Mouse (Mus musculus): ENCODE measurements around the gene Ankrd39. TPM values are rescaled to one million over a fixed set of nuclear protein-coding genes. Genes with fewer than 3 reads are reported as not detected.

Ankrd39 gene
- polyA plus RNA-seq (2015; fragmentation: Nextera tagmentation; extraction: Ambion mirVana) = 27.7 and 28.0 TPM in 2 replicates

DNA sequence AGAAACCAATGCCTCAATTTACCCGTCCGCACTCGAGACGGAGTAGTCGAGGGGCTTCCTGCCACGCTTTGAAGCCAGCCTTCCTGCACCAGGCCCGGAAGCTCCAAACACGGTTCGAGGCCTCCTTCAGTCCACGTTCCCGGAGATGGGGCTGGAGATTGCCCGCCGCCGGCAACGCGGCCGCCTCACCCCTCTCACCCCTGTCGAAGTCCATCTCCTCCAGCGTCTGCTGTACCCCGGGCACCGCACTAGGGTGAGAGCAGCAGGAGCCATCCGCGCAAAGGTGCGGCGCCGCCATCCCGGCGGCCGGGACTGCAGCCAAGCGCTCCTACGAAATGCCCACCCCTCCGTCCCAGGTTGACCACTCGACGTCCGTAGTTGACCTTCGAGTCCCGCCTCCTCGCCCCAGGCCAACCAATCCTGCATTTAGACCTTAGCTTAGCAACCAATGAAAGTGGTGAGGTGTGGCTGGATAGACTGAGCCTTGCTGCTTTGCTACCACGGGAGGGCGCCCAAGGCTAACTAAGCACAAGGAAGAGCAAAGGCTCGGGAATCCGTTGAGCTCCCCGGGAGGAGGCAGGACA, at the start of gene Ankrd39:
TSS of gene Ankrd39 (minus strand) at position 558 of the 584 bp plus-strand sequence.
- peak within 1 kb of the TSS; percentile 68 for H3K4me3 ChIP-seq
- H3K4me1 ChIP-seq = peaks cover 53% of the 10 kb centered on the region
- peak; percentile 96 for ATAC-seq (ENCODE audit: low FRiP score, low read depth)
- H3K4me2 ChIP-seq (replicated peaks) = peak within 1 kb of the TSS; percentile 81
- no peaks in the 10 kb centered on the region for H3K27me3 ChIP-seq
- no peaks in the 10 kb centered on the region for H3K9me3 ChIP-seq
- peak within 1 kb of the TSS; percentile 81 for H3K9ac ChIP-seq
- H3K27ac ChIP-seq = peak within 1 kb of the TSS; percentile 85
- WGBS = under 1% methylated on average over 43 of the region's 43 CpGs
- H3K36me3 ChIP-seq = peaks cover 53% of the 10 kb centered on the region

DNA sequence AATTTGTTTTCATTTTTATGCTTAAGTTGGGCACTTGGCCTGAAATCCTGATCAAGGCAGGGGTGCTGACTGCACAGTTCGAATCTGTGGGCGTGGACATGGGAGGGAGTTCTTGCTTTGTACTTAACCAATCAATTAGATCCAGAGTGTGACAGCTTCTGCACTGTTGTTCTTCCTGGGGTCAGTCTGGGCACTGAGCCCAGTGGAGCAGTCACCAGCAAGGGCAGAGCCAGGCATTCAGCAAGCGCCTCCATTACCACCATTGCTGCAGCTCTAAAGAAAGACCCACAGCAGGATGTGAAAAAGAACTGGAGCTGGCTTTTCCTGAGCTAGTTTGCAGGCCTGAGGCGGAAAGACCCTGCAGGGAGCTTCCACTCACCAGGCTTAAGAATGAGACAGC, 48.9 kb upstream of the Ankrd39 start:
- H3K4me2 ChIP-seq (replicated peaks) = no peak overlapping the region
- ATAC-seq (ENCODE audit: low FRiP score, low read depth) = 0 out of 2 replicates have a peak, but pooled peaks have one; percentile 69
- WGBS = 43% methylated on average over 4 of the region's 4 CpGs

DNA sequence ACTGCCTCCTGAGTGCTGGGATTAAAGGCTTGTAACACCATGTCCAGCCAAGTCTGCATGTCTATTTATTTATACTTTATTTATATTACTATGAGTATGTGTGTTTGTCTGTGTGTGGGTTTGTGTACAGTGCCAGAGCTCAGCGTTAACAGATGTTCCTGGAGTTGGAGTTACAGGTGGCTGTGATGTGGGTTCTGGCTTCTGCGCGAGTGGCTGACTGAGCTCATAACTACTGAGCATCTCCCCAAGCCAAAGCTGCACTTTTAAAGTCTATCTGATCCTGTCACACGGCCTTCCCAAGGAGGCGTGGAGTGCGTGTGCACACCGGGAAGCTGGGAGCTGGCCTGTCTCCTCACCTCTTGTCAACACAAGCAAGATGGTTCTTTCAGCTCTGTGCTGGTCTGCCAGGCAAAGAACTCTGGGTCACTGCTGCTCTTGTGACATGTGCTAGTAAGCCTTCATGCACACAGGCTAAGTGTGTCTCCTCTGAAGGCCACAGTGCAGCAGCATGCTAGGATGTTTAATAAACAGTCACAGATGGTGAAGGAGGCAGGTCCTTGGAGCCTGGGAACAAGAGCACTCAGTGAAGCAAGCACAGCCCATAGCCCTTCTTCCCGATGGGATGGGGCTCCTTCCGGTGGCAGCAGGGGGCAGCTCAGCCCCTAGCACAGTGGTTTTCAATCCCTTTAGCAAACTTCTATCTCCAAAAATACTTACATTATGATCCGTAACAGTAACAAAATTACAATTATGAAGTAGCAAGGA, 48.1 kb upstream of the Ankrd39 start:
- Histone ChIP-seq H3K9me3 (no peaks in the 10 kb centered on the region), H3K4me2 (replicated peaks) (no peak overlapping the region), H3K36me3 (no peaks in the 10 kb centered on the region), H3K4me3 (no peak overlapping the region), H3K27me3 (no peaks in the 10 kb centered on the region), H3K4me1 (peaks cover 23% of the 10 kb centered on the region), H3K27ac (no peak overlapping the region), H3K9ac (0 out of 2 replicates have a peak overlapping the region, but pooled peaks have one; percentile 13)
- no peak; the same call in 1 of the 2 replicates for ATAC-seq (ENCODE audit: low FRiP score, low read depth)
- WGBS = 53% methylated on average over 10 of the region's 10 CpGs

More for the DNA sequence above, 48.9 kb upstream of the Ankrd39 start:
- Histone ChIP-seq H3K27ac (0 out of 2 replicates have a peak overlapping the region, but pooled peaks have one; percentile 11), H3K9ac (no peak overlapping the region), H3K27me3 (no peaks in the 10 kb centered on the region), H3K9me3 (no peaks in the 10 kb centered on the region), H3K4me1 (peaks cover 16% of the 10 kb centered on the region), H3K4me3 (no peak overlapping the region), H3K36me3 (no peaks in the 10 kb centered on the region)

DNA sequence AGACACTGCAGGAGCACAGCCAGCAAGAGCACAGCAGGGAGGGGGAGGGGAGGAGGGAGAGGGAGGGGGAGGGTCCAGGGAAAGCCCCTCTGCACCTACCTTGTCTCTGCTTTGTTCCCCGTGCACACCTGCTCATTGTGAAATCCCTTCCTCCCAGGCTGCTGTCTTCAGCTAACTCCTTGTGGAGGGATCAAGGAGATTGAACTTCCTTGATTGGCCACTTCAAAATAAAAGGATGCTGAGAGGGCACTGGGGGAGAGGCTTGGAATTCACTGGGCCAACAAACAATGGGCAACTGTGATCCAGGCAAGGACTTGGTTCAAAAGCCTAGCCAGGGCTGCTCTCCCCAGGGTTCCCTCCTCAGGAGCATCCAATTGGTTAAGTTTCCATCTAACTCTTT, 45.9 kb upstream of the Ankrd39 start:
- no peaks in the 10 kb centered on the region for H3K27me3 ChIP-seq
- WGBS = 18% methylated on average over 1 of the region's 1 CpGs
- peaks cover 46% of the 10 kb centered on the region for H3K4me1 ChIP-seq
- H3K27ac ChIP-seq = no peak overlapping the region
- ATAC-seq (ENCODE audit: low FRiP score, low read depth) = no peak
- no peak overlapping the region; the same call in 1 of the 2 replicates for H3K9ac ChIP-seq
- no peak overlapping the region for H3K4me3 ChIP-seq
- no peaks in the 10 kb centered on the region for H3K9me3 ChIP-seq
- H3K36me3 ChIP-seq = no peaks in the 10 kb centered on the region
- H3K4me2 ChIP-seq (replicated peaks) = no peak overlapping the region

DNA sequence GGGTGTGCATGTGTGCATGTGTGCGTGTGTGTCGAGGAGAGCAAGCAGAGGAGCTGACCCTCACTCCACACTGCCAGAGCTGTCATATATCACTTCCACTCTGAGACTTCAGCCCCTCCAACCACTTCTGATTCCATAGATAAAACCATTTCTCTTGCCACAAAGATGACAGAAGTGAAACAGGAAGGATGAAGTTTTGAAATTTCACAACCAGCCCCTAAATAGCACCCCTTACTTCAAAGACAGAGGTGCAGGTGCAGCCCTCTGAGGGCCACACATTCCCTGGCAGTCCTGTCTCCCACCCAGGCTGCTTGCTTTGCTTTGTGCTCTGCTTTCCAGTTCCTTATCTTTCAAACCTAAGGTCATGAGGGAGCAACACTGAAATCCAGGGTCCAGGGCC, 44.2 kb upstream of the Ankrd39 start:
- peaks cover 61% of the 10 kb centered on the region for H3K4me1 ChIP-seq
- H3K9ac ChIP-seq = no peak overlapping the region
- H3K27ac ChIP-seq = no peak overlapping the region
- 84% methylated on average over 2 of the region's 2 CpGs for WGBS
- no peak overlapping the region for H3K4me3 ChIP-seq
- H3K36me3 ChIP-seq = no peaks in the 10 kb centered on the region
- no peaks in the 10 kb centered on the region for H3K9me3 ChIP-seq
- ATAC-seq (ENCODE audit: low FRiP score, low read depth) = no peak
- H3K27me3 ChIP-seq = no peaks in the 10 kb centered on the region
- no peak overlapping the region for H3K4me2 ChIP-seq (replicated peaks)

DNA sequence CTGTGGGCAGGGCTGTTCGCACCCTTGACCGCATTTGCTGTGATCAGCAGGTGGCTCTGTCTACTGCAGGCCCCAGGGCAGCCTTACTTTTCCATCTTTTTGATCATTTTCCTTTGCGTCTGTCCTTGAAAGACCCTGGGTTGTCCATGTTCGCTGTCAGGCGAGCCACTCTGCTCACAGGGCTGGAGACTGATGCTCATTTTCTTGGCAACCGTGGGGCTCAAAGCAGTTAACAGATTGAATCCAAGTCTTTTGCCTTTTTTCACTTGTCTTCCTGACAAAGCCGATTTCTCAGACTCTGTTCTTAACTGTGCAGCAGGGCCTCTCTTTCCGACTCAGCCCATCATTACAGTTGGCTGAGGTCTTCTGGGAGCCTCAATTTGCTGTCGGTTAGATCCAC, 43.4 kb upstream of the Ankrd39 start:
- WGBS = 70% methylated on average over 9 of the region's 9 CpGs
- Histone ChIP-seq H3K36me3 (no peaks in the 10 kb centered on the region), H3K27ac (no peak overlapping the region), H3K4me2 (replicated peaks) (no peak overlapping the region), H3K4me1 (peaks cover 61% of the 10 kb centered on the region), H3K27me3 (no peaks in the 10 kb centered on the region), H3K9me3 (no peaks in the 10 kb centered on the region), H3K4me3 (no peak overlapping the region), H3K9ac (no peak overlapping the region)
- no peak for ATAC-seq (ENCODE audit: low FRiP score, low read depth)

DNA sequence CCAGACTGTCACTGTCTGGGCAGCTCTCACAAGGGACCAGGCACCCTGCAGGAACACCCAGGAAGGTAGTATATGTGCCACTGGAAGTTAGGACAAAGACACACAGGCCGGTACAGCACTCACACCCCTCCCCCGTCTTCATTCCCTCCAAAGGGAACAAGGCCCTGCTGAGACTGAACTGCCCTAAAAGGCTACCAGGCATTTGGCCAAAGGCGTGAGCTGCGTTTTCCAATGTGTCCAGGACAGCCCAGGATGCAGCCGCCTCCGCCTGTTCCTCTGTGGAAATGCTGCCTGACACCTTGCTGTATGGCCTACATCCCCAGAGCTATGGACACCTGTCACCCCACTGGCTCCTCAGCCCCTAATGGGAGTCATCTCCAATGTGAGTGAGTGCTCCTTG, 42.2 kb upstream of the Ankrd39 start:
- peak overlapping the region; percentile 86 for H3K27ac ChIP-seq
- 35% methylated on average over 6 of the region's 6 CpGs for WGBS
- no peak overlapping the region for H3K4me3 ChIP-seq
- no peak overlapping the region for H3K4me2 ChIP-seq (replicated peaks)
- H3K36me3 ChIP-seq = no peaks in the 10 kb centered on the region
- ATAC-seq (ENCODE audit: low FRiP score, low read depth) = no peak
- H3K9me3 ChIP-seq = no peaks in the 10 kb centered on the region
- peaks cover 58% of the 10 kb centered on the region for H3K4me1 ChIP-seq
- 0 out of 2 replicates have a peak overlapping the region, but pooled peaks have one; percentile 2 for H3K9ac ChIP-seq
- H3K27me3 ChIP-seq = no peaks in the 10 kb centered on the region

DNA sequence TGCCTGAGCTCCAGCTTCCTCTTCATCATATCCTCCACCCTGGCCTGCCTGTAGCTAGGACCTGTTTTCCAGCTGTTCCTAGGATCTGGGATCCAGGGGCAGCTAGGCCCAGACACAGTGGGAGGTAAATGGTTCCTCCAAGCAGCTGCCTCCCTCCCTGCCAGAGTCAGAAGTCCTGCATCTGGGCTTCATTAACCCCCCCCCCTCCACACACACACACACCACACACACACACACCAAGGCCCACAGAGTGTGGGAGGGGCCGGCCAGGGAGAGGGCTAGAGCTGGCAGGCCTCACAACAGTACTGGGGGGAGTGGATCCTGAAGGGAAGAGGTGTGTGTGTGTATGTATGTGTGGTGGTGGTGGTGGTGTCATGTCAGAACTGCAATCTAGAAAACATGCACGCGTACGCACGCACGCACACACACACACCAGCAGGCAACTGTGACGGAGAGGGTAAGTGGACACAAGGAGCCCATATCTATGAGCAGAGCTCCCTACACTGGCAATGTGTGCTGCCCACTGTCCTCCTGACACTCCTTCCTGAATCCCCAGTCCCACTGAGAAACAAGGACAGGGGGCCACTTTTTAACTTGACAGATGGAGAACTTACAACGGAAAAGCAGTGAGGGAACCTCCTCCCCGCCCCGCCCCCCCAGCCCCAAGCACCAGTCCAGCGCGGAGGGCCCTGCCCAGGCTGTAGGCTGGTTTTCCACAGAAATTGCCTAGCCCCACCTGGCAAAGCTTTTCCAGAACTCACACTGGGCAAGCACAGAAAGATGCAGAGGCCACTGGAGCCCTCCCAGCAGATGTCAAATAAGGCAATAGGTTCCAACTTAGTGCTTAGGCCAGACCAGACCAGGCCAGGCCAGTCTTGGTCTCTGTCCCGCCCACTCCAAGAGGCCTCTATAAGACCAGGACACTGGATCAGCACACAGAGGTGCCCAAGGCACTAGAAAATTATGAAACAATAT, 41.5 kb upstream of the Ankrd39 start:
- H3K27ac ChIP-seq = peak overlapping the region; percentile 86
- H3K9ac ChIP-seq = 0 out of 2 replicates have a peak overlapping the region, but pooled peaks have one; percentile 31
- peak overlapping the region; percentile 31 for H3K4me2 ChIP-seq (replicated peaks)
- H3K9me3 ChIP-seq = no peaks in the 10 kb centered on the region
- H3K27me3 ChIP-seq = no peaks in the 10 kb centered on the region
- ATAC-seq (ENCODE audit: low FRiP score, low read depth) = peak; percentile 92
- 27% methylated on average over 13 of the region's 13 CpGs for WGBS
- peaks cover 64% of the 10 kb centered on the region for H3K4me1 ChIP-seq
- H3K4me3 ChIP-seq = no peak overlapping the region
- no peaks in the 10 kb centered on the region for H3K36me3 ChIP-seq

DNA sequence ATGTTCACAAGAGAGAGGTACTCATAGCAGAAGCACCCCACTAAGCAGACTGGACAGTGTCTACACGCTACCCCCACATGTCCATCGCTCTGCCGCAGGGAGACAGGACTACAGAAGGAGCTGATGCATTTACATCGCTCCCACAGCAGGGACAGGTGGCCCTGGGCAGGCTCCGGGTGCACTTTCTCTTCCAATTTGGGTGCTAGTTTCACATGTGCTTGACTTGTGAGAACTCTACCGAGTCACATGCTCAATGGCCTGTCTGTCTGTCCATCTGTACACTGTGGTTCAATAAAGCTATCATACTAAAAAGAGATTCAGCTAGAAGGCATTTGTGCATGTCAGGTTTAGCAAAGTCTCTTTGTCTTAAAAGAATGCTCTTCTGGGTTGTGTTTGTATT, 40.6 kb upstream of the Ankrd39 start:
- H3K4me1 ChIP-seq = peaks cover 70% of the 10 kb centered on the region
- H3K4me3 ChIP-seq = no peak overlapping the region
- H3K9me3 ChIP-seq = no peaks in the 10 kb centered on the region
- no peak for ATAC-seq (ENCODE audit: low FRiP score, low read depth)
- peak overlapping the region; percentile 86; the same call in 1 of the 2 replicates for H3K27ac ChIP-seq
- H3K27me3 ChIP-seq = no peaks in the 10 kb centered on the region
- H3K36me3 ChIP-seq = no peaks in the 10 kb centered on the region
- 0 out of 2 replicates have a peak overlapping the region, but pooled peaks have one; percentile 31 for H3K9ac ChIP-seq
- 76% methylated on average over 6 of the region's 6 CpGs for WGBS
- no peak overlapping the region for H3K4me2 ChIP-seq (replicated peaks)

DNA sequence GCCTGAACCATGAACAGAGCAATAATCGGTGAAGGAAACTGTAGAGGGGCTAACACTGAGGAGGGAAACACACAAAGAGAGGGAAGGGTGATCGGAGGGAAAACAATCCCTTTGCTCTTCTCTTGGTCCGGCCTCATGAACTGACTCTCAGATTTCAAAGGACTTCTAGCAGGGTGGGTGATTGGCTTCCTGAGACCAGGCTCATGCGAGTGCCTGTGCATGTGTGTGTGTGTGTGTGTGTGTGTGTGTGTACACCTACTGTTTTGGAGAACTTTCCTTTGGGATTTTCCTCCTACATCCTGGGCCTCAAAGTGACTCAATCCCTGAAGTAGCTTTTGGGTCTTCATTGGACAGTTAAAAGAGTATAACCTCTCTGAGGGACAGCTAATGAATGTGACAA, 39.0 kb upstream of the Ankrd39 start:
- Histone ChIP-seq H3K9me3 (no peaks in the 10 kb centered on the region), H3K9ac (no peak overlapping the region), H3K36me3 (no peaks in the 10 kb centered on the region), H3K4me1 (peaks cover 68% of the 10 kb centered on the region), H3K27me3 (no peaks in the 10 kb centered on the region), H3K4me3 (no peak overlapping the region), H3K27ac (no peak overlapping the region), H3K4me2 (replicated peaks) (no peak overlapping the region)
- no peak for ATAC-seq (ENCODE audit: low FRiP score, low read depth)
- WGBS = 15% methylated on average over 4 of the region's 4 CpGs

DNA sequence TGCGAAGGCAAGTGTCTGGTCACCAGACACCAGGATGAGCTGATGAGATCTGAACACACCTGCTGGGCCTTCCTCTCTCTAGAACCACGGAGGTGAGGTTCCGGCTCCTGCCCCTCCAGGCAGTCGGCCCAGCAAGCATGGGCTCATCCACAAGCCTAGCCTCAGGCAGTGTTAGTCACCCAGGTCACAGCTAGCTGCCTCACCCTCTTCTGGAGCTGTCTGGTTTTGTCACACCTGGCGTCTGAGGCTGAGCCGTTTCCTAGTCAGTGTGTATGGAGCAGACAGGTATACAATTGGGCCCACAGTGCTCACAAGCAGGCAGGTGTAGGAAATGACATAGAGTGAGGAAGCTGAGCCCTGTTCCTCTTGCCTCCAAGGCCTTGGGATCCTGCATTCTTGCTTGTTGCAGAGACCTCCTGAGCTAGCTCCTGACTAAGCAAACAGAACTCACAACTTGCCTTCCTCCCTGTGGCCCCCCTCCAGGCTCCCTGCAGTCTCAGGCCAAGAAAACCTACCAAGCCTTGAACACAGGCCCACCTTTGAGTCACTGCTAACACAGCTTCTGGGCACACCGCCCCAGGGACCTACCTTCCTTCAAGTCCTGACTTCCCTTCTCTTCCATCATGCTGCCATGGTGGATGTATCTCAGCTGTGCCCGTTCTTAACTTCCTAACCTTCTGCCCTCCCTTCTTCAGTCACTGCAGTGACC, 36.3 kb upstream of the Ankrd39 start:
- no peaks in the 10 kb centered on the region for H3K36me3 ChIP-seq
- 67% methylated on average over 8 of the region's 8 CpGs for WGBS
- H3K9ac ChIP-seq = no peak overlapping the region
- H3K27me3 ChIP-seq = no peaks in the 10 kb centered on the region
- no peak overlapping the region for H3K27ac ChIP-seq
- H3K4me3 ChIP-seq = no peak overlapping the region
- H3K9me3 ChIP-seq = no peaks in the 10 kb centered on the region
- H3K4me1 ChIP-seq = peaks cover 63% of the 10 kb centered on the region
- ATAC-seq (ENCODE audit: low FRiP score, low read depth) = no peak
- no peak overlapping the region for H3K4me2 ChIP-seq (replicated peaks)
